Mouse (Mus musculus) MEL (cell line): ENCODE results near the gene Adap1. TPM values are rescaled to one million over a fixed set of nuclear protein-coding genes. Genes with fewer than 3 reads are reported as not detected.

Experiments used
- DNase-seq: peaks from one replicate; pipeline ENCODE4 v3.0.0; 2011; ENCODE audit warnings: low read depth, low spot score
- H3K27ac ChIP-seq: 2 replicates; pipeline ENCODE4 v1.5.1; 2012; ENCODE audit warnings: low read depth, mild to moderate bottlenecking, control low read depth, low read length, moderate library complexity; ENCODE audit not compliant: control insufficient read depth
- H3K27me3 ChIP-seq, 2 experiments: fragments of 150-350 bp in 1 of 2; sonication (generic) in 1 of 2; 2 replicates each; pipeline ENCODE4 v1.6.1; 2012; ENCODE audit warnings: low read length in 2 of 2, mild to moderate bottlenecking in 2 of 2, improper control_type of control experiment in 1 of 2, moderate library complexity in 1 of 2; ENCODE audit not compliant: insufficient read depth in 2 of 2, control insufficient read depth in 1 of 2
- H3K36me3 ChIP-seq, 2 experiments: 2 replicates each; pipeline ENCODE4 v1.6.1; 2012 to 2014; ENCODE audit warnings: low read length in 2 of 2, improper control_type of control experiment in 1 of 2, inconsistent platforms in 1 of 2, mild to moderate bottlenecking in 1 of 2; ENCODE audit not compliant: insufficient read depth in 2 of 2, control insufficient read depth in 1 of 2
- H3K4me1 ChIP-seq, 2 experiments: fragments of 150-350 bp in 1 of 2; sonication (generic) in 1 of 2; 2 replicates each; pipeline ENCODE4 v1.6.1; 2012; ENCODE audit warnings: low read length in 2 of 2, improper control_type of control experiment in 1 of 2, mild to moderate bottlenecking in 1 of 2; ENCODE audit not compliant: insufficient read depth in 2 of 2, control insufficient read depth in 1 of 2
- H3K4me3 ChIP-seq, 2 experiments: fragments of 150-350 bp in 1 of 2; sonication (generic) in 1 of 2; 2 replicates each; pipeline ENCODE4 v1.5.1; 2012; ENCODE audit warnings: low read depth in 2 of 2, low read length in 2 of 2, mild to moderate bottlenecking in 2 of 2, moderate library complexity in 2 of 2, control low read depth in 1 of 2, improper control_type of control experiment in 1 of 2; ENCODE audit not compliant: control insufficient read depth in 1 of 2, insufficient read depth in 1 of 2
- H3K79me2 ChIP-seq: 2 replicates; pipeline ENCODE4 v1.6.1; 2012; ENCODE audit warnings: mild to moderate bottlenecking, low read length, moderate library complexity; ENCODE audit not compliant: control insufficient read depth, poor library complexity, insufficient read depth
- H3K9ac ChIP-seq: 2 replicates; pipeline ENCODE4 v1.6.1; 2012; ENCODE audit warnings: low read depth, mild to moderate bottlenecking, control low read depth, low read length, moderate library complexity; ENCODE audit not compliant: control insufficient read depth, poor library complexity, severe bottlenecking
- H3K9me3 ChIP-seq: fragments of 150-350 bp; sonication (generic); replicated peaks from 2 replicates; pipeline ENCODE4 v1.6.1; 2012; ENCODE audit warnings: mild to moderate bottlenecking, low read length, improper control_type of control experiment, moderate library complexity; ENCODE audit not compliant: insufficient read depth
- CHD1 ChIP-seq: IDR thresholded peaks from 2 replicates; pipeline ENCODE4 v1.6.1; 2012; ENCODE audit warnings: low read depth, mild to moderate bottlenecking, inconsistent platforms, low read length, improper control_type of control experiment
- CTCF ChIP-seq, 3 experiments: IDR thresholded peaks in 2 of 3; conservative IDR thresholded peaks in 1 of 3; 2 replicates each; pipeline ENCODE4 v1.5.1; 2011 to 2012; ENCODE audit warnings: low read length in 3 of 3, low read depth in 2 of 3, mild to moderate bottlenecking in 2 of 3, improper control_type of control experiment in 1 of 3, inconsistent platforms in 1 of 3, mixed read lengths in 1 of 3, moderate library complexity in 1 of 3; ENCODE audit not compliant: control insufficient read depth in 1 of 3, insufficient read depth in 1 of 3, poor library complexity in 1 of 3, severe bottlenecking in 1 of 3
- E2F4 ChIP-seq: IDR thresholded peaks from 2 replicates; pipeline ENCODE4 v1.6.1; 2011; ENCODE audit warnings: low read depth, low read length, improper control_type of control experiment, borderline replicate concordance
- EP300 ChIP-seq, 2 experiments: IDR thresholded peaks; 2 replicates each; pipeline ENCODE4 v1.6.1; 2011; ENCODE audit warnings: improper control_type of control experiment in 2 of 2, low read length in 2 of 2, low read depth in 1 of 2, mild to moderate bottlenecking in 1 of 2
- ETS1 ChIP-seq: IDR thresholded peaks from 2 replicates; pipeline ENCODE4 v1.6.1; 2012; ENCODE audit warnings: low read depth, mild to moderate bottlenecking, inconsistent platforms, low read length, improper control_type of control experiment, moderate library complexity
- GATA1 ChIP-seq: IDR thresholded peaks from 2 replicates; pipeline ENCODE4 v1.6.1; 2011; ENCODE audit warnings: low read depth, low read length, improper control_type of control experiment
- HCFC1 ChIP-seq: IDR thresholded peaks from 2 replicates; pipeline ENCODE4 v1.6.1; 2012; ENCODE audit warnings: low read depth, mild to moderate bottlenecking, inconsistent platforms, low read length, improper control_type of control experiment, moderate library complexity
- KAT2A ChIP-seq: conservative IDR thresholded peaks from 2 replicates; pipeline ENCODE4 v1.6.1; 2012; ENCODE audit warnings: low read depth, low read length, improper control_type of control experiment, inconsistent platforms
- MAFK ChIP-seq: IDR thresholded peaks from 2 replicates; pipeline ENCODE4 v1.6.1; 2011; ENCODE audit warnings: low read depth, mild to moderate bottlenecking, low read length, improper control_type of control experiment, borderline replicate concordance
- MAX ChIP-seq: IDR thresholded peaks from 2 replicates; pipeline ENCODE4 v1.6.1; 2011; ENCODE audit warnings: low read length, improper control_type of control experiment
- MAZ ChIP-seq: IDR thresholded peaks from 2 replicates; pipeline ENCODE4 v1.6.1; 2012; ENCODE audit warnings: low read depth, mild to moderate bottlenecking, inconsistent platforms, low read length, improper control_type of control experiment
- MEF2A ChIP-seq: IDR thresholded peaks from 2 replicates; pipeline ENCODE4 v1.6.1; 2014; ENCODE audit warnings: low read depth, mild to moderate bottlenecking, inconsistent platforms, low read length, improper control_type of control experiment; ENCODE audit not compliant: poor library complexity, insufficient replicate concordance, severe bottlenecking; ENCODE audit errors: extremely low read depth
- MXI1 ChIP-seq: IDR thresholded peaks from 2 replicates; pipeline ENCODE4 v1.6.1; 2011; ENCODE audit warnings: mild to moderate bottlenecking, low read depth, low read length, improper control_type of control experiment
- MYB ChIP-seq: IDR thresholded peaks from 2 replicates; pipeline ENCODE4 v1.6.1; 2011; ENCODE audit warnings: mild to moderate bottlenecking, low read depth, low read length, improper control_type of control experiment
- NELFE ChIP-seq: IDR thresholded peaks from 2 replicates; pipeline ENCODE4 v1.6.1; 2011; ENCODE audit warnings: low read depth, low read length, improper control_type of control experiment
- NRF1 ChIP-seq: IDR thresholded peaks from 2 replicates; pipeline ENCODE4 v1.6.1; 2014; ENCODE audit warnings: low read depth, mild to moderate bottlenecking, inconsistent platforms, low read length, improper control_type of control experiment, moderate library complexity; ENCODE audit not compliant: poor library complexity, insufficient read depth, severe bottlenecking
- SIN3A ChIP-seq: IDR thresholded peaks from 2 replicates; pipeline ENCODE4 v1.6.1; 2012; ENCODE audit warnings: low read length, improper control_type of control experiment, inconsistent platforms
- TAL1 ChIP-seq: IDR thresholded peaks from 2 replicates; pipeline ENCODE4 v1.6.1; 2012; ENCODE audit warnings: mild to moderate bottlenecking, inconsistent platforms, low read length, moderate library complexity, mixed read lengths
- TCF12 ChIP-seq: IDR thresholded peaks from 2 replicates; pipeline ENCODE4 v1.6.1; 2014; ENCODE audit warnings: low read depth, mild to moderate bottlenecking, inconsistent platforms, low read length, improper control_type of control experiment, moderate library complexity
- UBTF ChIP-seq: IDR thresholded peaks from 2 replicates; pipeline ENCODE4 v1.6.1; 2012; ENCODE audit warnings: low read depth, mild to moderate bottlenecking, inconsistent platforms, low read length, improper control_type of control experiment, moderate library complexity, borderline replicate concordance; ENCODE audit not compliant: insufficient read depth
- USF1 ChIP-seq: IDR thresholded peaks from 2 replicates; pipeline ENCODE4 v1.6.1; 2014; ENCODE audit warnings: low read depth, mild to moderate bottlenecking, inconsistent platforms, low read length, improper control_type of control experiment, moderate library complexity
- ZC3H11A ChIP-seq: IDR thresholded peaks from 2 replicates; pipeline ENCODE4 v1.6.1; 2012; ENCODE audit warnings: low read depth, mild to moderate bottlenecking, inconsistent platforms, low read length, improper control_type of control experiment
- ZKSCAN1 ChIP-seq: IDR thresholded peaks from 2 replicates; pipeline ENCODE4 v1.6.1; 2012; ENCODE audit warnings: low read depth, mild to moderate bottlenecking, inconsistent platforms, low read length, improper control_type of control experiment, moderate library complexity
- ZMIZ1 ChIP-seq: IDR thresholded peaks from 2 replicates; pipeline ENCODE4 v1.6.1; 2012; ENCODE audit warnings: low read depth, mild to moderate bottlenecking, inconsistent platforms, low read length, improper control_type of control experiment, moderate library complexity
- ZNF384 ChIP-seq: IDR thresholded peaks from 2 replicates; pipeline ENCODE4 v1.6.1; 2012; ENCODE audit warnings: low read depth, mild to moderate bottlenecking, inconsistent platforms, low read length, improper control_type of control experiment
- polyA plus RNA-seq, 2 experiments: library from polyadenylated mRNA; stranded (reverse) in 1 of 2; unstranded in 1 of 2; fragments of >175 nt in 1 of 2; fragments of >200 nt in 1 of 2; gene quantifications; 2 replicates each; pipeline versions ENCODE4 v1.2.1 to v1.2.4; 2012; ENCODE audit warnings: low replicate concordance in 2 of 2, low read depth in 1 of 2; ENCODE audit not compliant: insufficient read length in 2 of 2, insufficient read depth in 1 of 2, missing spikeins in 1 of 2
- total RNA-seq: library from RNA; depleted of rRNA; stranded (reverse); fragments of 300-350 nt; gene quantifications from 2 replicates; pipeline ENCODE4 v1.2.3, GENCODE M21; 2012

Adap1 gene
- total and polyA plus RNA-seq, 3 experiments: 52.9 to 59.8 TPM; not detected in 1

DNA sequence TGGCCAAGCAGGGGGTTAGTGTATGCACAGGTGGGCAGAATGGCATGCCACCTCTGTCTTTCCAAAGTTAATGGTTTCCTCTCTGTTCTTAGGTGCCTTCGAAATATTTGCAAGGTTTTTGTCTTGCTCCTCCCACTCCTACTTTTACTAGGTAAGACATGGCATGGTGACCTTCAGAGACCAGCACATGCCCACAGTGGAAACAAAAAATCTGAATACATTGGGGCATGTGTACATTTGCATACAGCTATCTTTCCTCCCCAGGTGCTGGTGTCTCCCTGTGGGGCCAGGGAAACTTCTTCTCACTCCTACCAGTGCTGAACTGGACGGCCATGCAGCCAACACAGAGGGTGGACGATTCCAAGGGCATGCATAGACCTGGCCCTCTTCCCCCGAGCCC is 91.0 kb downstream of the Adap1 start:
- H3K4me1 ChIP-seq: no peaks in the 10 kb centered on the region
- no peaks in the 10 kb centered on the region for H3K27me3 ChIP-seq
- no peak overlapping the region for H3K27ac ChIP-seq
- H3K4me3 ChIP-seq: no peak overlapping the region
- no peak for DNase-seq
- no peak for TF ChIP-seq MYB
- no peak for TF ChIP-seq CTCF (IDR thresholded peaks at IDR 0.05 in 2 of 3, conservative IDR thresholded peaks at IDR 0.05 in 1 of 3; ENCODE audit: control insufficient read depth in 1 of 3, insufficient read depth in 1 of 3, low read depth in 2 of 3, low read length in 3 of 3, poor library complexity in 1 of 3, severe bottlenecking in 1 of 3)
- TF ChIP-seq SIN3A: no peak
- TF ChIP-seq NRF1: no peak
- no peak for TF ChIP-seq HCFC1
- no peak for TF ChIP-seq ZMIZ1
- no peak for TF ChIP-seq ETS1
- TF ChIP-seq E2F4: no peak
- TF ChIP-seq ZC3H11A: no peak
- TF ChIP-seq ZKSCAN1: no peak
- TF ChIP-seq USF1: no peak
- TF ChIP-seq TAL1: no peak
- no peak for TF ChIP-seq KAT2A
- TF ChIP-seq MAZ: no peak
- no peak for TF ChIP-seq MAX
- no peak overlapping the region for H3K9ac ChIP-seq
- no peaks in the 10 kb centered on the region for H3K79me2 ChIP-seq
- peaks cover 2 to 27% of the 10 kb centered on the region in 2 experiments; a peak in 3 of 4 replicates for H3K36me3 ChIP-seq
- H3K9me3 ChIP-seq: no peaks in the 10 kb centered on the region

DNA sequence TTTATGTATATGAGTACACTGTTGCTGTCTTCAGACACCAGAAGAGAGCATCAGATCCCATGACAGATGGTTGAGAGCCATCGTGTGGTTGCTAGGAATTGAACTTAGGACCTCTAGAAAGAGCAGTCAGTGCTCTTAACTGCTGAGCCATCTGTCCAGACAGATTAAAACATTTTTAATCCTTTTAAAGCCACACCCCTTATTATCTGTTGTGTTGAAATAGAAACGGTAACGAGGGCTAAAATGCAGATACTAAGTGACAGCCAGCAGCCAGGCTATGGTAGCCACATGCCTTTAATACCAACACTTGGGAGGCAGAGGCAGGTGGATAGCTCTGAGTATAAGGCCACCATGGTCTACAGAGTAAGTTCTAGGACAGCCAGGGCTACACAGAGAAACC is 93.3 kb downstream of the Adap1 start:
- H3K4me1 ChIP-seq: no peaks in the 10 kb centered on the region
- TF ChIP-seq UBTF (no peak), SIN3A (no peak), MYB (no peak), HCFC1 (no peak), MEF2A (no peak), NELFE (no peak), ZMIZ1 (no peak), MAZ (no peak), MXI1 (peak; percentile 36; the same call in 1 of the 2 replicates), MAFK (no peak), EP300 (IDR thresholded peaks at IDR 0.05; ENCODE audit: low read depth in 1 of 2, low read length in 2 of 2) (peak in 1 of 2 experiments; percentile 35; a peak in 1 of 4 replicates), CHD1 (no peak), TCF12 (0 out of 2 replicates have a peak, but pooled peaks have one; percentile 28), GATA1 (0 out of 2 replicates have a peak, but pooled peaks have one; percentile 8), ZNF384 (no peak), CTCF (IDR thresholded peaks at IDR 0.05 in 2 of 3, conservative IDR thresholded peaks at IDR 0.05 in 1 of 3; ENCODE audit: control insufficient read depth in 1 of 3, insufficient read depth in 1 of 3, low read depth in 2 of 3, low read length in 3 of 3, poor library complexity in 1 of 3, severe bottlenecking in 1 of 3) (no peak), TAL1 (no peak)
- no peak overlapping the region for H3K27ac ChIP-seq
- no peaks in the 10 kb centered on the region for H3K27me3 ChIP-seq
- H3K79me2 ChIP-seq: no peaks in the 10 kb centered on the region
- peaks cover 2 to 13% of the 10 kb centered on the region in 2 experiments; a peak in 3 of 4 replicates for H3K36me3 ChIP-seq
- DNase-seq: no peak
- no peak overlapping the region for H3K4me3 ChIP-seq
- no peak overlapping the region for H3K9ac ChIP-seq
- no peaks in the 10 kb centered on the region for H3K9me3 ChIP-seq
